Mouse (Mus musculus) heart, embryonic 16.5 days (tissue): Measurements from ENCODE around the gene Pcdh17. TPM values are rescaled to one million over a fixed set of nuclear protein-coding genes. Genes with fewer than 3 reads are reported as not detected.

Experiments
- ATAC-seq: fragments of 200-750 bp; cut with Nextera tagmentation; replicated peaks from 2 replicates; pipeline ENCODE4 v1.8.0; 2017; ENCODE audit warnings: moderate number of reproducible peaks; ENCODE audit not compliant: insufficient read depth, low FRiP score; ENCODE audit errors: extremely low read depth
- H3K27ac ChIP-seq: fragments of 300-500 bp; sonication (generic); 2 replicates; pipeline ENCODE4 v1.5.1; 2014; ENCODE audit warnings: mild to moderate bottlenecking, low read length, control low read depth, moderate library complexity
- H3K27me3 ChIP-seq: fragments of 300-500 bp; sonication (generic); 2 replicates; pipeline ENCODE4 v1.6.1; 2014; ENCODE audit warnings: low read length, mixed read lengths; ENCODE audit not compliant: control insufficient read depth, insufficient read depth
- H3K36me3 ChIP-seq: fragments of 300-500 bp; sonication (generic); 2 replicates; pipeline ENCODE4 v1.6.1; 2014; ENCODE audit not compliant: control insufficient read depth, insufficient read depth
- H3K4me1 ChIP-seq: fragments of 300-500 bp; sonication (generic); 2 replicates; pipeline ENCODE4 v1.6.1; 2014; ENCODE audit warnings: low read length, mixed read lengths; ENCODE audit not compliant: control insufficient read depth, insufficient read depth
- H3K4me2 ChIP-seq: fragments of 300-500 bp; sonication (generic); 2 replicates; pipeline ENCODE4 v1.6.1; 2014; ENCODE audit warnings: low read depth, mild to moderate bottlenecking, control low read depth, low read length
- H3K4me3 ChIP-seq: fragments of 300-500 bp; sonication (generic); 2 replicates; pipeline ENCODE4 v1.5.1; 2014; ENCODE audit warnings: mild to moderate bottlenecking, control low read depth, low read length
- H3K9ac ChIP-seq: fragments of 300-500 bp; sonication (generic); 2 replicates; pipeline ENCODE4 v1.6.1; 2014; ENCODE audit warnings: low read length, control low read depth
- H3K9me3 ChIP-seq: fragments of 300-500 bp; sonication (generic); replicated peaks from 2 replicates; pipeline ENCODE4 v1.6.1; 2016; ENCODE audit warnings: low read length; ENCODE audit not compliant: control insufficient read depth
- WGBS: fragments of 180-500 bp; shearing (Covaris S2); extraction: QIAGEN DNeasy Blood & Tissue Kit; methylation state at CpG from one replicate; pipeline ENCODE4 v1.1.7; 2014; 5-methylcytosine and 5-hydroxymethylcytosine counted together
- polyA plus RNA-seq: library from polyadenylated mRNA; unstranded; fragments of >200 nt; fragmentation: Nextera tagmentation; extraction: Ambion mirVana; gene quantifications from 2 replicates; pipeline ENCODE4 v1.2.1, GENCODE M21; 2015

Gene Pcdh17
- 3.3 and 4.4 TPM in 2 replicates for polyA plus RNA-seq

- Histone ChIP-seq H3K4me1 (peaks cover 14% of the 10 kb centered on the region), H3K27ac (peak within 1 kb of the TSS; percentile 61; the same call in 1 of the 2 replicates), H3K4me3 (peak within 1 kb of the TSS; percentile 68), H3K36me3 (no peaks in the 10 kb centered on the region), H3K4me2 (peak within 1 kb of the TSS; percentile 97), H3K27me3 (peaks cover 22% of the 10 kb centered on the region), H3K9ac (peak within 1 kb of the TSS; percentile 72), H3K9me3 (0 out of 2 replicates have a peak, but pooled peaks cover 2% of the 10 kb centered on the region)
- under 1% methylated on average over 31 of the region's 31 CpGs for WGBS
- peak; percentile 96 for ATAC-seq
Measured at GRCm38 (mm10) chr14:84443288-84443686, at the start of gene Pcdh17. Pcdh17 (plus strand) TSS chr14:84443563.

GRCm38 (mm10) chr14:84397137-84397536, 46.2 kb upstream of the Pcdh17 start:
- H3K4me2 ChIP-seq: no peak overlapping the region
- H3K9ac ChIP-seq: no peak overlapping the region
- no peaks in the 10 kb centered on the region for H3K9me3 ChIP-seq
- no peak for ATAC-seq
- no peak overlapping the region for H3K4me3 ChIP-seq
- no peaks in the 10 kb centered on the region for H3K36me3 ChIP-seq
- no peak overlapping the region for H3K27ac ChIP-seq
- no peaks in the 10 kb centered on the region for H3K4me1 ChIP-seq
- no peaks in the 10 kb centered on the region for H3K27me3 ChIP-seq
- WGBS: 59% methylated on average over 1 of the region's 1 CpGs

DNA sequence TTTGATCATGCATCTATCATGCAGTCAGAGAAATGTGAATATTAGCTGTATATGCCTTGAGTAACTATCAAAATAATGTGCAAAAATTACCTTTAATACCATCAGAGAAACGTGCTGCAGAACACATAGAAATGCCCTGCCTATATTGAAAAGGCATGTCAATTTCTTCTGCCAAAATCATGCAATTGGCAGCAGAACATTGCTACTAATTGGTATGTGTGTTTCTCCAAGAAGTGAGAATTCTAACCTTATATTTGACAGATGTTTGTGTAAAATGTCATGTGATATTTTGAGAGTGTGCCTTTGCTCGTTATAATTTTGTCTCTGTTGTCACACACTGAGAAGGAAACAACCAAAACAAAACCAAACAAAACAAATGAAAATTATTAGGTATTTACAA, 18.6 kb upstream of the Pcdh17 start:
- WGBS: 63% methylated on average over 2 of the region's 2 CpGs
- Histone ChIP-seq H3K4me1 (no peaks in the 10 kb centered on the region), H3K9ac (no peak overlapping the region), H3K4me3 (no peak overlapping the region), H3K36me3 (no peaks in the 10 kb centered on the region), H3K4me2 (no peak overlapping the region), H3K27me3 (no peaks in the 10 kb centered on the region), H3K27ac (no peak overlapping the region), H3K9me3 (0 out of 2 replicates have a peak, but pooled peaks cover 2% of the 10 kb centered on the region)
- ATAC-seq: no peak

DNA sequence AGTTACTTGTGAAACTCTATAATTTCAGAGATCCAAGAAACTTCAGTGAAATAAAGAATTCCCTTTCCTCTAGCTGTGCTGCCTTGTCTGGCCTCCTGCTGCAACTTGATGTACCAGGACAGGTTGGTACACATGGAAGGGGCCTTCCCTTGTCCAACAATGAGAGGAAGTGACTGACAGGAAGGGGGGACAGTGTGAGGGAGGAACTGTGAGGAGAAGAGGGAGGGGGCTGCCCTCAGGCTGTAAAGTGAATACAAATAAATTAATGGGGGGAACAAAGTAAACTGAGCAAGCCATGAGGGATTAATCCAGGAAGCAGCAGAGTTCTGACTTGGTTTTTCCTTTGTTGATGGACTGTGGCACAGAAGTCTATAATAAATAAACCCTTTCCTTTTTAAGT, 16.7 kb upstream of the Pcdh17 start:
- Histone ChIP-seq H3K9ac (no peak overlapping the region), H3K4me1 (no peaks in the 10 kb centered on the region), H3K27me3 (no peaks in the 10 kb centered on the region), H3K4me2 (no peak overlapping the region), H3K9me3 (0 out of 2 replicates have a peak, but pooled peaks cover 2% of the 10 kb centered on the region), H3K36me3 (no peaks in the 10 kb centered on the region), H3K27ac (no peak overlapping the region), H3K4me3 (no peak overlapping the region)
- peak; percentile 60 for ATAC-seq

GRCm38 (mm10) chr14:84438066-84438770, 5.1 kb upstream of the Pcdh17 start:
- Histone ChIP-seq H3K27ac (no peak overlapping the region), H3K4me2 (no peak overlapping the region), H3K9ac (no peak overlapping the region), H3K27me3 (no peaks in the 10 kb centered on the region; the same call in 1 of the 2 replicates), H3K36me3 (no peaks in the 10 kb centered on the region), H3K4me3 (no peak overlapping the region), H3K9me3 (no peaks in the 10 kb centered on the region), H3K4me1 (no peaks in the 10 kb centered on the region)
- 27% methylated on average over 11 of the region's 11 CpGs for WGBS
- no peak for ATAC-seq

- WGBS: 8% methylated on average over 2 of the region's 2 CpGs
- H3K4me1 ChIP-seq: peaks cover 2% of the 10 kb centered on the region; the same call in 1 of the 2 replicates
Measured at GRCm38 (mm10) chr14:84440903-84441302, 2.5 kb upstream of the Pcdh17 start.

DNA sequence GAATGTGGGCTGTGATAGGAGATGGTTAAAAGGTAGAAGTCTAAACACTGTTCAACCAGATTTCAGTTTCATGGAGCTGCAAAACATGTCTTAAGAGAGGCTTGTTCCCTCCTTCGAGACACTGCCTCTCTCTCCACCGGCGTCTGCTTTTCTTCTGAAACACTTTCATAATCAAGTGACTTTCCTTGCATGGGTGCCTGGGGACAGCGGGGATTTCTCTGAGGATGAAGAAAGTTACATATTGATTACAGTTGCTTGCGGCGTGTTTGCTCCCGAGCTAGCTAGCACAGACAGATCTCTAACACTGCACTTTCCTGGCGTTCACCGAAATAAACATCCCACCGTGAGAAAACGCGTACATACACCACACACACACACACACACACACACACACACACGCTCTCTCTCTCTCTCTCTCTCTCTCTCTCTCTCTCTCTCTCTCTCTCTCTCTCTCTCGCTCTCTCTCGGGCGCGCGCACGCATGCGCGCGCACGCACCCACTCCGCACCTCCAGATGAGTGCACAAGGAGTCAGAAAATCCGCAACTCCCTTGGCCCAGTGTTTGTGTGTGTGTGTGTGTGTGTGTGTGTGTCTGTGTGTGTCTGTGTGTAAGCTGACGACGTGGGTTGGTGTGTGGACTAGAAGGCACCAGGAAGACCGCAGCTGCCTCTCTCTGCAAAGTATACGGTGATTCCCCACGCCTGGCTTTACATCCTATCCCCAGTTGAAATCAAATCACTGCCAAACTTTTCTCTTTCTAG, 655 bp upstream of the Pcdh17 start:
- peak overlapping the region; percentile 61; the same call in 1 of the 2 replicates for H3K27ac ChIP-seq
- peak overlapping the region; percentile 72 for H3K9ac ChIP-seq
- H3K27me3 ChIP-seq: peaks cover 18% of the 10 kb centered on the region
- H3K4me3 ChIP-seq: peak overlapping the region; percentile 68
- H3K4me1 ChIP-seq: peaks cover 11% of the 10 kb centered on the region
- under 1% methylated on average over 30 of the region's 30 CpGs for WGBS
- ATAC-seq: peak; percentile 38
- H3K9me3 ChIP-seq: 0 out of 2 replicates have a peak, but pooled peaks cover 2% of the 10 kb centered on the region
- H3K4me2 ChIP-seq: peak overlapping the region; percentile 97
- H3K36me3 ChIP-seq: no peaks in the 10 kb centered on the region

More at GRCm38 (mm10) chr14:84440903-84441302, 2.5 kb upstream of the Pcdh17 start:
- H3K9me3 ChIP-seq: no peaks in the 10 kb centered on the region
- ATAC-seq: no peak
- H3K27ac ChIP-seq: no peak overlapping the region
- no peaks in the 10 kb centered on the region for H3K36me3 ChIP-seq
- H3K9ac ChIP-seq: no peak overlapping the region
- no peak overlapping the region for H3K4me2 ChIP-seq
- peaks cover under 1% of the 10 kb centered on the region for H3K27me3 ChIP-seq
- H3K4me3 ChIP-seq: no peak overlapping the region

DNA sequence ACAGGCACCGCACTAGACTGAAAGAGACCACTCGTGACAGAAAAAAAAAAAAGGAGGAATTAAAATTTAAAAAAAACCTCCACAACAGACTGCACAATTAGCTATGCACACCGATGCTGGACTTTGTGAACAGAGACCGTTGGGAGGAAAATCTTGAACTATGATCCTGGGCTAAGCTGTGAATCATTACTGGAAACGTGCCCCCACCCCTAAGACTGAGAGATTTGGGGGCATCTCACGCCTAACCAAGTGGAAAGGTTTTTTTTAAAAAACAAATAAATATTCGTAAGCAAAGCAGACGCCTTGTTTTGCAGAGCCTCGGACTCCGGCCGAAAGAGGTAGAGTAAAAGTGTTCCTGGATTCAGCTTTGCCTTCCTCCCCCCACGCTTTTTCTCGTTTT, 398 bp downstream of the Pcdh17 start:
- H3K27ac ChIP-seq: peak overlapping the region; percentile 23; the same call in 1 of the 2 replicates
- ATAC-seq: no peak
- no peaks in the 10 kb centered on the region for H3K36me3 ChIP-seq
- peaks cover 24% of the 10 kb centered on the region for H3K27me3 ChIP-seq
- peaks cover 14% of the 10 kb centered on the region for H3K4me1 ChIP-seq
- peak overlapping the region; percentile 55 for H3K9ac ChIP-seq
- peak overlapping the region; percentile 97 for H3K4me2 ChIP-seq
- H3K9me3 ChIP-seq: 0 out of 2 replicates have a peak, but pooled peaks cover 2% of the 10 kb centered on the region
- WGBS: under 1% methylated on average over 13 of the region's 13 CpGs
- H3K4me3 ChIP-seq: peak overlapping the region; percentile 68
